Mouse (Mus musculus) frontal cortex, adult (tissue): ENCODE results near the gene Mprip.

Experiments used
- ATAC-seq: cut with Nextera tagmentation; 2 replicates; pipeline ENCODE4 v1.9.2; 2017; ENCODE audit warnings: mild to moderate bottlenecking, moderate library complexity, mixed read lengths; ENCODE audit not compliant: low TSS enrichment

Mprip gene

GRCm38 (mm10) chr11:59801881-59802280 is 140.8 kb downstream of the Mprip start:
- ATAC-seq = no peak

GRCm38 (mm10) chr11:59803516-59803915 is 142.4 kb downstream of the Mprip start:
- no peak for ATAC-seq

DNA sequence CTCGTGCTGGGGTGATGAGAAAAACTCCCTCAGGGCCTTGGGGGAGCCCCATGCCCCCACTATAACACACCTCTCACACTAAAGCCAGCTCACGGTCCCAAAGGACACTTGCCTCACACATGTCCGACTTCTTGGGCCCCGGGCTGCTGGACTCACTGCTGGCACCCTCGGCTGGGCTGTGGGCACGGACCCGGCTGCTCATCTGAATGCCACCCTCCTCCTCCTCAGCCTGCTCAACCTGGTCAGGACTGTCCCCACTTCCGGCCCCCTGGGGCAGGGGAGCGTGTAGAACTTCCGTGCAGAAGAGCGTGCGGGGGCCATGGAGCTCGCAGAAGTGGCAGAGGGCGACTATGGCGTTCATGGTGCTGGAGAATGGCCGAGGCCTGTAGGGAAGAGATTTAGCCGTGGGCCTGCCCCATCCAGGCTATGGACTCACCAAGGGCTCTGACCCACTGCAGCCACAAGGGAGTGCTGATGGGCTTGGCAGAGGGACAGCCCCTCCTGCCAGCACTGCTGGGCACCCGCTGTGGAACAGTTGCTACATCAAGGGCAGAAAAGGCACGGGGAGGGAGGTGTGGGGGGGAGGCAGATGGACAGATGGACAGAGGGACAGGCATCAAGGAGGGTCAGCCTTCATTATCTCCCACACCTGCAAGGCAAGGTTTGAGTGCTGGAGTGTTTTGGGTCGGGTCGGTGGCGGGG is 143.5 kb downstream of the Mprip start:
- no peak for ATAC-seq

- ATAC-seq = no peak
Observed at GRCm38 (mm10) chr11:59805256-59805655, 144.2 kb downstream of the Mprip start.

- ATAC-seq = no peak
Observed at GRCm38 (mm10) chr11:59805656-59806055, 144.6 kb downstream of the Mprip start.

- 0 out of 2 replicates have a peak, but pooled peaks have one; percentile 8 for ATAC-seq
Observed at GRCm38 (mm10) chr11:59808170-59808960, 147.3 kb downstream of the Mprip start.

GRCm38 (mm10) chr11:59809071-59809669 is 148.1 kb downstream of the Mprip start:
- peak; percentile 35; the same call in 1 of the 2 replicates for ATAC-seq

DNA sequence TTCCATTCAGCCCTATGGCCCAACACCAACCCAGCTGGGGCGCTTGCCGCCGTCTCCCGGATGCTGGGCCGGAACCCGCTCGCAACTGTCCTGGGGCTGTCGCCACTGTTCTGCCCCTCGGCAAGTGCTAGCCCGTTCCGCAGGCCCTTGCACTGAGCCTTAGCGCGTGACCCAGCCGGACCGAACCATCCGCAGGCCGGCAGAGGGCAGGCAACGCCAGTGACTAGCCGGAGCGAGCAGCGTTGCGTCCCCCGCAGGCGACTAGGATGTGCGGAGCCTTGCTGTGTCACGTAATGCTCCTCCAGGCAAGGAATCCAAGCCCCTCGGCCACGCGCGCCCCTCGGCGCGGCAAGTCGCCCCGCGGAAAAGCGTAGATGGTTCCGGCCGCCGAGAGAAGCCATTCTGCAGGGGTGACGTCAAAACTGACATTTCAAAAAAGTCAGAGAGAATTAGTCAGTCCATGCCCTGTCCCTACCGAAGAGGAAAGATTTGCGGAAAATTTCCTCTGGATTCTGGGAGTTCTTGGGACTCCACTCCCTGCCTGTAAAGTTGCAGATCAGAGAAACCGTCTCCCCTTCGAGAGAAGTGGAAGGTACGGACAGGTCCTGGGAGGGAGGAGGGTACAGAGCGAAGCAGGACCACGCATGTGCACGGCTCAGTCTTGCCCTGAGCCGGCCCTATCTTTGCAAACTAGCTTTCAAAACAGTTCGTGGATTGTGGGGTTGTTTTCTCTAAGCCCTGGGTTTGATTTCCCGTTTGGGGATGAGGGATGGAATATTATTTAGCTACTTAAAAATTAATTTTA is 148.8 kb downstream of the Mprip start, which contains the start of gene Flcn:
TSS of gene Flcn (minus strand) at position 347 of the 805 bp plus-strand sequence.
- peak; percentile 90 for ATAC-seq

DNA sequence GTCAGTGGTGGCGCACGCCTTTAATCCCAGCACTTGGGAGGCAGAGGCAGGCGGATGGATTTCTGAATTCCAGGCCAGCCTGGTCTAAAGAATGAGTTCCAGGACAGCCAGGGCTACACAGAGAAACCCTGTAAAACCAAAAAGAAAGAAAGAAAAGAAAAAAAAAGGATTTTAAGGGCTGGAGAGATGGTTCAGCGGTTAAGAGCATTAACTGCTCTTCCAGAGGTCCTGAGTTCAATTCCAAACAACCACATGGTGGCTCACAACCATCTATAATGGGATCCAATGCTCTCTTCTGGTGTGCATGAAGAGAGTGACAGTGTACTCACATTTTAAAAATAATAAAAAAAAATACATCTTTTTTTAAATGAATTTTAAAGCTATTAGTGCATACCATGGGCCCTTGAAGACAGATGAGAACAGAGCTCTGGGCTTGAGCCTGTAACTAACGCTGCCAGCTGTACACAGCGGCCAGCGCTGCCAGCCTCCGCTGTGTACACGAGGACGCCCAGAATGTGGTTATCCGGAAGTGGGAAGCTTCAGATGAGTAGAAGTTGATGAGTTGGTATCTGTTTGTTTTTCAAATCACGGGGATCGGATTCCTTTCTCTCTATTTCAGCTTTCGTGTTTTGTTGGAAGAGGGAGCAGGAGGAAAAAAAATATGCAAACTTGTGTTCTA is 149.5 kb downstream of the Mprip start:
- no peak for ATAC-seq

DNA sequence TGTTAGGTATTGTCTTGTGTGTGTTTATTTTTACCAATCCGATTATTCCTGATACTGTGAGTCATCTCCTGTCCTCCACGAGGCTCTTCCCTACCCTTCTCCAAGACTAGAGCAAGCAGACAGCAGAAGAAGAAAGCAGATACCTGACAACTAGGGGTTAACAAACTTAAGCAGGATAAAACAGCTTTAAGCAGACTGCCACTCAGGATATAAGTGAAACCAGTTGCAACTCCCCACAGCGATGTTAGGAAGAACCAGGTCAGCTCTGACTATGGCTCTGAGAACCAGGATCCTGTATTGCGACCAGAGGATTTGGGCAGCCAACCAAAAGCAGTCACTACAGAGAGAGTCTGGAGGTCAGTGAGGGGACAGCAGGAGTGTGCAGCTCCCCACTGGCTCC is 150.1 kb downstream of the Mprip start:
- no peak for ATAC-seq

- ATAC-seq = no peak
Observed at GRCm38 (mm10) chr11:59813276-59813675, 152.2 kb downstream of the Mprip start.

- ATAC-seq = no peak
Observed at GRCm38 (mm10) chr11:59814311-59814710, 153.2 kb downstream of the Mprip start.

- no peak for ATAC-seq
Observed at GRCm38 (mm10) chr11:59814936-59815335, 153.8 kb downstream of the Mprip start.

DNA sequence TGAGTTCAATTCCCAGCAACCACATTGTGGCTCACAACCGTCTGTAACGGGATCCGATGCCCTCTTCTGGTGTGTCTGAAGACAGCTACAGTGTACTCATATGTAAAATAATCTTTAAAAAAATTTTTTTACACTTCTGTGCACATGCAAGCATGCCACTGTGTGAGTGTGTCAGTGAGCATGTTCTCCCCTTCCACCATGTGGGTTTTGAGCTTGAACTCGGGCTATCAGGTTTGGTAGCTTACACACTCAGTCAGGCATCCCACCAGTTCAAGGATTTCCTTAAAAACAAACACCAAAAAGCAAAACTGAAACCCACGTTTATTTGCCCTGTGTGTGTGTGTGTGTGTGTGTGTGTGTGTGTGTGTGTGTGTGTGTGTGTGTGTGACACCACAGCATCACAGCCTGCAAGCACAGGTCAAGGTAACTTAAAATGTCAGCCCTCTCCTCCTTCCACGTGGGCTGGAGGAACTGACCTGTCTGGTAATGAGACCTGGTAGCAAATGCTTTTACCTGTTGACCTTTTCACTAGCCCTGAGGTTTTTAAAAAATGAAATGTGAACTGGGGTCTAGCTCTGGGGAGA is 154.5 kb downstream of the Mprip start:
- ATAC-seq = no peak

DNA sequence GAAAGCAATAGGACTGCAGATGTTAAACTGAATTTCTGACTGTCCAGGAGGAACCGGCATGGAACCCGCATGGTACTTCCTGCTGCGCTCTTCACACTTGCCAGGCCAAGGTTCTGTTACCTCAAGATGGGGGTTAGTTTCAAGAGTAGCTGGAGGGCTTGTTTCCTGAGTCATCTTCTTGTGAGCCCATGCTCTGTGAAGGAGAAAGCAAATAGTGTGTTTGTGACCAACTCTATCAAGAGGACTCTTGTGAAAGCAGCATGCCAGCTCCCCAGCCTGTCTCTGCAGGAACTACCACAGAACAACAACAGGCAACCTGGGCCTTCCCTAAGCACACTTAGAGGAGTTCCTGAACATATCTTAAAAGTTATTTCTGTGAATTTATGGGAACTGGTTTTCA is 156.8 kb downstream of the Mprip start:
- no peak for ATAC-seq

- no peak for ATAC-seq
Observed at GRCm38 (mm10) chr11:59821625-59822024, 160.5 kb downstream of the Mprip start.
